Mouse (Mus musculus): ENCODE measurements around the gene Cmtm6. TPM values are rescaled to one million over a fixed set of nuclear protein-coding genes. Genes with fewer than 3 reads are reported as not detected.

The Cmtm6 gene
- total RNA-seq, 2 experiments from 2014 or later, result 5.8 to 7.4 TPM

- DNase-seq (ENCODE audit: low spot score), result no peak
Observed at GRCm38 (mm10) chr9:114729911-114730805, 758 bp upstream of the Cmtm6 start.

GRCm38 (mm10) chr9:114731871-114732682, 1.2 kb downstream of the Cmtm6 start:
- DNase-seq (ENCODE audit: low spot score), result no peak

GRCm38 (mm10) chr9:114733238-114733637, 2.3 kb downstream of the Cmtm6 start:
- DNase-seq (ENCODE audit: low spot score), result no peak

- DNase-seq (ENCODE audit: low spot score), result no peak
Observed at GRCm38 (mm10) chr9:114736442-114736841, 5.5 kb downstream of the Cmtm6 start.

GRCm38 (mm10) chr9:114740336-114740735, 9.4 kb downstream of the Cmtm6 start:
- no peak for DNase-seq (ENCODE audit: low spot score)

- no peak for DNase-seq (ENCODE audit: low spot score)
Observed at GRCm38 (mm10) chr9:114742731-114743130, 11.8 kb downstream of the Cmtm6 start.

- no peak for DNase-seq (ENCODE audit: low spot score)
Observed at GRCm38 (mm10) chr9:114745163-114745562, 14.2 kb downstream of the Cmtm6 start.

GRCm38 (mm10) chr9:114745654-114746053, 14.7 kb downstream of the Cmtm6 start:
- DNase-seq (ENCODE audit: low spot score), result no peak

- no peak for DNase-seq (ENCODE audit: low spot score)
Observed at GRCm38 (mm10) chr9:114747012-114747411, 16.1 kb downstream of the Cmtm6 start.

- no peak for DNase-seq (ENCODE audit: low spot score)
Observed at GRCm38 (mm10) chr9:114747466-114747865, 16.6 kb downstream of the Cmtm6 start.

- DNase-seq (ENCODE audit: low spot score), result no peak
Observed at GRCm38 (mm10) chr9:114751582-114751981, 20.7 kb downstream of the Cmtm6 start.

- no peak for DNase-seq (ENCODE audit: low spot score)
Observed at GRCm38 (mm10) chr9:114752311-114752710, 21.4 kb downstream of the Cmtm6 start.

GRCm38 (mm10) chr9:114752863-114753484, 22.1 kb downstream of the Cmtm6 start:
- DNase-seq (ENCODE audit: low spot score), result peak; percentile 92

GRCm38 (mm10) chr9:114758272-114758671, 27.4 kb downstream of the Cmtm6 start:
- DNase-seq (ENCODE audit: low spot score), result no peak

- no peak for DNase-seq (ENCODE audit: low spot score)
Observed at GRCm38 (mm10) chr9:114758801-114759200, 27.9 kb downstream of the Cmtm6 start.

GRCm38 (mm10) chr9:114759886-114760285, 29.0 kb downstream of the Cmtm6 start:
- no peak for DNase-seq (ENCODE audit: low spot score)

GRCm38 (mm10) chr9:114760353-114760752, 29.4 kb downstream of the Cmtm6 start:
- no peak for DNase-seq (ENCODE audit: low spot score)

- DNase-seq (ENCODE audit: low spot score), result no peak
Observed at GRCm38 (mm10) chr9:114761848-114762247, 30.9 kb downstream of the Cmtm6 start.

- no peak for DNase-seq (ENCODE audit: low spot score)
Observed at GRCm38 (mm10) chr9:114763341-114763740, 32.4 kb downstream of the Cmtm6 start.

GRCm38 (mm10) chr9:114767030-114767429, 36.1 kb downstream of the Cmtm6 start:
- DNase-seq (ENCODE audit: low spot score), result no peak

- DNase-seq (ENCODE audit: low spot score), result no peak
Observed at GRCm38 (mm10) chr9:114767507-114767906, 36.6 kb downstream of the Cmtm6 start.

- DNase-seq (ENCODE audit: low spot score), result no peak
Observed at GRCm38 (mm10) chr9:114768066-114768465, 37.1 kb downstream of the Cmtm6 start.
